Mouse (Mus musculus): ENCODE measurements around the gene Serpina1d.
"Not testable (repeated sequence)": the region's sequence is repeated elsewhere in the genome, so short reads cannot be mapped to it uniquely, and the experiment has no call there.

Gene Serpina1d

GRCm38 (mm10) chr12:103773246-103773851, at the start of gene Serpina1d:
TSS of gene Serpina1d (minus strand) at chr12:103773592.
- not testable (repeated sequence) for DNase-seq (ENCODE audit: low spot score in 2 of 2)

GRCm38 (mm10) chr12:103770597-103770996, 2.8 kb downstream of the Serpina1d start:
- not testable (repeated sequence) for DNase-seq (ENCODE audit: low spot score in 2 of 2)

GRCm38 (mm10) chr12:103763083-103763482, 10.3 kb downstream of the Serpina1d start:
- not testable (repeated sequence) for DNase-seq (ENCODE audit: low spot score in 2 of 2)

GRCm38 (mm10) chr12:103760316-103760715, 13.1 kb downstream of the Serpina1d start:
- not testable (repeated sequence) for DNase-seq (ENCODE audit: low spot score in 2 of 2)

- not testable (repeated sequence) for DNase-seq (ENCODE audit: low spot score in 2 of 2)
Measured at GRCm38 (mm10) chr12:103745957-103746356, 27.4 kb downstream of the Serpina1d start.

GRCm38 (mm10) chr12:103737791-103738580, 35.4 kb downstream of the Serpina1d start:
- not testable (repeated sequence) for DNase-seq (ENCODE audit: low spot score in 2 of 2)

- not testable (repeated sequence) for DNase-seq (ENCODE audit: low spot score in 2 of 2)
Measured at GRCm38 (mm10) chr12:103735566-103735965, 37.8 kb downstream of the Serpina1d start.

GRCm38 (mm10) chr12:103735101-103735500, 38.3 kb downstream of the Serpina1d start:
- DNase-seq (ENCODE audit: low spot score in 2 of 2), result not testable (repeated sequence)
